Mouse (Mus musculus) kidney, adult 8-10 months (tissue): ENCODE results near the gene Adamtsl1.

Experiments used
- DNase-seq, 2 experiments: peaks; one replicate each; pipeline ENCODE4 v3.0.0; 2022

The Adamtsl1 gene

DNA sequence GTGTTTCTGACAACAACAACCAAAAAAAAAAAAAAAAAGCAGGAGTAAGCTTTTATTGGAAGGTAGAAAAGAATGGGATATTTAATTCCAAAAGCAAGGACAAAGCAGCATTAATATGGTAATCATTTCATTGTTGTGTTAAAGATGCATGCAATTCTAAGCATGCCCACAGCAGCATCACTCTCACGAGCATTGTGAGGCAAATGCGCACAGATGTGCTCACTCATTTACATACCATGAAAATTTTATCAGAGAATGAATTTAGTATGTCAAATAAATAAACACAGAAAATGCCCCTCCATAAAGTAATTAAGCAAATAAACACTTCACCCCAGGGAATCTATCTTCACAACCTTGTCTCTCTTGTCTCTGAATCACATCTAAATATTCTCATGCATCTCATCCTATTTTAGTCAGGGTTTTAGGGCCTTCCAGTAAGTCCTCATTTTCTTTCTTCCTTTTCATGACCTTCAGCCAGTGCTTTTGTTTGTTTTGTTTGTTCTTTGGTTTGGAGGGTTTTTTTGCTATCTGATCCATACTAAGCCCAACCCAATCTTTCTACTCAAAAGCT lies 728.0 kb downstream of the Adamtsl1 start:
- DNase-seq: no peak

DNA sequence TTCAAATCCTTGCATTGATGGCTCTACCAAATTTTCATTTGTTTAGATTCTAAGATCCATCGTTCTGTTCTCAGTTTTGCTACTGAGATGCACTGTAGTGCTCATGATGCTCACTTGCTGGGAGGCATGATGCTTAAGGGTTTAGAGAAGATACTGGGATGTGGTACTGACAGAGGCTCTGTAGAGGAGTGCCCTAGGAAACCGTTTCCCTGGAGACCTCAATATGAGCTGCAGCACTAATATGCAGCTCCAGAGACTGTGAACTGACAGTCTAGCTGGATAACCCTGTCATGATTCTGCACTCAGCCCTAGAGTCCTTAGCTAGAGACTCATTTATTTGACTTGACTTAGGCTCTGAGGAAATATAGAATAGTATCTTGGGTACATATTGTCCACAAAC lies 756.1 kb downstream of the Adamtsl1 start:
- no peak for DNase-seq

DNA sequence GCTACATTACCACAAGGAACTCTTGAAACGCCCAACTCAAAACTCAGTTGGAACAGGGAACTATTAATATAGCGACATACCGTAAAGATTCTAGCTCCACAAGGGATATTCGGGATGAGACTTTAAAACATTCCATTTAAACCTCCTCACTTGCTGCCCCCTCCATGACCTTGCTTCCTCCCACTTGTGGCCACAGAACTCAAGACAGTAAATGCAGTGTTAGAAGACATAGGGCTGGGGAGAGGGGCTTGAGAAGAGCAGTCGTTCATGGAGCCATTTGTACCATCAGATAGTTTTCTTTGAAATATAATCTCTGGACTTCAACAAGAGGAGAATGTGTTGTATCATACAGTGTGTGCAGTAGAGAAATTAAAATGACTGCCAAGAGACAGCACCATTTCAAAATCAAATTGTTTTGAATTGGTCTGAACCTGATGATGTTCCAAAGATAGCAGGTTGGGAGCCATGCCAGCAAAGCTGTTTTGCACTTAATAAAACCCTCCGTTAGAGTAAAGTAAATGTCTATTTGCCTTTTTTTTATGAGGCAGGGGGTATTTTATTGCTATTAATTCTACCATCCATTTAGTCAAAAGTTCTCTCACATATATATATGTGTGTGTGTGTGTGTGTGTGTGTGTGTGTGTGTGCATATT lies 759.9 kb downstream of the Adamtsl1 start:
- DNase-seq: no peak

DNA sequence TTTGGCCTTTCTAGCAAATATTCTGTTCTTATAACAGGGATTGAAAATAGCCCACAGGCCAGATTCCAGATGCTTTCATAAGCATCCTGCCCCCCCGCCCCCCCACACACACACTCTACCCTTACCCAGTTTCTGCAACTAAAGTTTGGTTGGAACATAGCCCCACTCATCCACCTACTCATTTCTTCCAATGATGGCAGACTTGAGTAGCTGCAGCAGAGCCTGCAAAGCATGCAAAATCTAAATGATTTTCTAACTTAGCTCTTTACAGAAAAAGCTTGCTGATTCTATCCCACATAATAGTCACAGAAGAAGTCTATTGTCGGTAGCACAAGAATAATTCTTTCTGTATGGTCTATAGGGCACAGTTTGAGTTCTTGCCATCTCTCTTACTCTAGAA lies 760.7 kb downstream of the Adamtsl1 start:
- DNase-seq: no peak

DNA sequence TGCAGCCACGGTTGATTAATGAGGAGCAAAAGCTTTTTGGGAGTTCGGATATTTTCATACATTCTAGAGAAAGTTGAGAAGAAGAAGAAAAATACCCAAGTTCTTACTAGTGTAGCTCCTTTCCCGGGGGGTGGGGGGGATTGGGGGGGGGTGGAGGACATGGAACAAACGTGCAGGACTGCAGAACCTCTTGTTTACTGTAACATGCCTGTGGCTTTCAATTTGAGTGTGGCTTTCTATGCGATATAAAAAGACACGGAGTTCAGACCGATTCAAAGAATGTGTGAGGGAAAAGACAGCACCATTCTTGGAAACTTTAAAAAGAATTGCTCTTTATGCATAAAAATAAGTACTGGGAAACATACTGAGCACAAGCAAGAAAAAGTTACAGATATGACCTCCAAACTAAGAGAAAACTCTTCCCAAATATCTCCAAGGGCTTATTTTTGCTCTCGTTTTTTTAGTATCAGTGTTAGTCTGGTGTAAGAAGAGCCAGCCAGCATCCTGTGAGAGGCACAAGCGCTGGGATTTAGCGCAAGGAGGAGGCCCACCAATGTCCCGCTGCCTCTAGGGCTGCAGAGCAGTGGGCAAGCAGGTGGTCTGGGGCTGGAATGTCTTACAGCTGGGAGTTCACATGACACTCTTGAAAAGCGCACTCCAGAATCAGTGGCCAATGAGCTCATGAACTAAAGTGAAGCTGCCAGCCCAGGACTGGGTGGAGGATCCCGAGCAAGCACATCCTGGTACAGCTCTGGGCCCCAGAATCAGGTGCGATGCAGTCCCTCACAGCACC lies 762.2 kb downstream of the Adamtsl1 start:
- DNase-seq: no peak

- DNase-seq: no peak
Measured at GRCm38 (mm10) chr4:86278546-86278945, 764.6 kb downstream of the Adamtsl1 start.

DNA sequence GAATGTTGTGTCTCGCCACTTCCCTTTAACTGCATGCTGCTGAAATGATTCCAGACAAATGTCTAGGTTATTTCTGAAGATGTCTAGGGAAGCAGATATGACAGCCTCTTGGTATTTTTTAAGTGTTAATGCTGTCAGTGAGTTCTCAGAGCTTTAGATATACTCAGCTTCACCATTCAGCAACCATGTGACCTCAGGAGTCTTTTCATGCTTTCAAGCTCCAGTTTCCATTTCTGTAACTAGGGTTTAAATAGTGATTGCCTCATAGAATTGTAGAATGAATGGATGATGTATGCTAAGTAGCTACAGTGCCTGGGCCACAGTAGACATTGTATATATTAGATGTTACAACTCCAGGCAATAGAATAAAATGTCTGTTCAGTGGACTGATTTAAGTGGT lies 772.6 kb downstream of the Adamtsl1 start:
- no peak for DNase-seq

GRCm38 (mm10) chr4:86288264-86288663 lies 774.3 kb downstream of the Adamtsl1 start:
- DNase-seq: no peak

- DNase-seq: no peak
Measured at GRCm38 (mm10) chr4:86289511-86290273, 775.7 kb downstream of the Adamtsl1 start.

- no peak for DNase-seq
Measured at GRCm38 (mm10) chr4:86294828-86295251, 780.9 kb downstream of the Adamtsl1 start.

- no peak for DNase-seq
Measured at GRCm38 (mm10) chr4:86301469-86301868, 787.5 kb downstream of the Adamtsl1 start.

DNA sequence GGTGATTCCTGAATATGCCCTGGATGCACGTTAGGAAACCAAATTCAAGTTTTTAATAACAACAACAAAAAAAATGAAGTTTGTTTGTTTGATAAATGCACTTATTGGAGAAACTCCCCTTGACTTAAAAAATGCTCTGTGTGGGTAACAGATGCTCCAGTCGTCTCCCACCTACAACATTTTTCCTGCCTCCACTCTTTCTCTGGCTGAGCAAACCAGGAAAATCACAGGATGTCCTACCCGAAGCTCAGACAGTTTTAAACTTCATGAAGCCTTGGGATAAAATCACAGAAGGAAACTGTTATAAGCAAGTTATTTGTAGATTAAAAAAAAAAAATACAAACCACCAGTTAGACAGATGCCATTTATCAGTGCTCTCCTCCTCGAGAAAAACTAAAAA lies 788.1 kb downstream of the Adamtsl1 start:
- no peak for DNase-seq

- no peak for DNase-seq
Measured at GRCm38 (mm10) chr4:86306753-86307152, 792.8 kb downstream of the Adamtsl1 start.

- DNase-seq: no peak
Measured at GRCm38 (mm10) chr4:86309178-86309577, 795.2 kb downstream of the Adamtsl1 start.

GRCm38 (mm10) chr4:86310806-86311730 lies 797.1 kb downstream of the Adamtsl1 start:
- peak; percentile 6 to 30 for DNase-seq

DNA sequence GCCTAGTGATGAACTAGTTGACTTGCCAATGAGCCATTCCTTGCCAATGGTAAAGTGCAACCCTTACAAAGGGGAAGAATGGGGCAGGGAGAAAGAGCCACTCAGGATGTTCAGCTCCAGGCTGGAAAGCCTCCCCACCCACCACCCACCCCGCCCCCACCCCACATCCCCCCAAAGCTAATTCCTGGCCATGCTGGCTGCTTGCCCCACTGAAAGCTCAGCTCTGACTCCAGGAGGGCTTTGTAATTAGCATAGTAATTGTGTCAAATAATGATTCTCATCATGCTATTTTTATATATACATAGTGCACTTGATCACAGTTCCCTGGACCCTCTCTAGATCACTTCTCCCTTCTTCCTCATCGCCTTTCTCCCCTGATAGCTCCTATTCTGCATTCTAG lies 798.4 kb downstream of the Adamtsl1 start:
- no peak for DNase-seq

- DNase-seq: no peak
Measured at GRCm38 (mm10) chr4:86314442-86314841, 800.5 kb downstream of the Adamtsl1 start.

DNA sequence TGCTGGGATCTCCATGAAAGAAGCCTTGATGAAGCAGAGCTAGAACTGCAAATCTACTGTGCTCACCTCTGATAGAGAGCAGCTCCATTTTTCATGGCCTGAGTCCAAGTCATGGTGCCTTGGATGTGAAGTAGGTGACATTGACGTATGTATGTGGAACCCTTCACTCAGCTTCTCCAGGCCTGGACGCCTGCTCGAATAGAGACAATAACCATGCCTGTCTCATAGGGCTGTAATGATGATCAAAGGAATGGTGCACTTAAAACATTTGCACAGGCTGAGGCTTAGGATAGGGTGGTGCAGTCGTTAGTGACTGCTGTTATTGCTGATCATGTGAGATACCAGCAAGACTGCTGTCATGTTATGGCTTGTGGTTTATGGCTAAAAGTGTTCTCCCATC lies 801.1 kb downstream of the Adamtsl1 start:
- DNase-seq: no peak

DNA sequence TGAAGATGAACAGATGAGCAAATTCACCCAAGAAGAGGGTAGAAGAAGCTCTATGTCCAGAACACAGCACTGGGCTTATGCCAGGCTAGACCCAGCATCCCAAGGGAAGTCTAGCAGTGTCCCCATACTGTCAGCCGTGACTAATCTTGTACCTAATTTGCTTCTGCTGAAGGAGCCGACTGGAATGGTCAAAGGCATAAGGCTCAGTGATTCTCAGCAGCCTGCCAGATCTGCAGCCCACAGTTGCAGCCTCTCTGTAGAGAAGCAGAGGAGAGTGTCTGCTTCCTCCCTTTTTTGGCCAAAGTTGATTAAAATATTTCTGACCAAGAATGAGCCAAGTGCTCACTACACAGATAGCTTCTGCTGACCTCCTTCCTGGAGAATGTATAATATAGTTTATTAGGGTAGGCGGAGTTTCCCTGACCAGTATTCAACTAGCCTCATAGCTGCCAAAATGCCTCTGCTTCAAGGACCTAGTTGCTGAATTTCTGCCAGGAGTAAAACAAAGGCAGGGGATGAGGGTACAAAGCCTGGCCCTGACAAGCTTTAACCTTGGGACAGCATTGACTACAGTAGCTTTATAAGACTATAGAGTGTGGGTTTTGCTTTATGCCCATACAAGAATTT lies 804.1 kb downstream of the Adamtsl1 start:
- DNase-seq: peak in 1 of 2 experiments; percentile 11

DNA sequence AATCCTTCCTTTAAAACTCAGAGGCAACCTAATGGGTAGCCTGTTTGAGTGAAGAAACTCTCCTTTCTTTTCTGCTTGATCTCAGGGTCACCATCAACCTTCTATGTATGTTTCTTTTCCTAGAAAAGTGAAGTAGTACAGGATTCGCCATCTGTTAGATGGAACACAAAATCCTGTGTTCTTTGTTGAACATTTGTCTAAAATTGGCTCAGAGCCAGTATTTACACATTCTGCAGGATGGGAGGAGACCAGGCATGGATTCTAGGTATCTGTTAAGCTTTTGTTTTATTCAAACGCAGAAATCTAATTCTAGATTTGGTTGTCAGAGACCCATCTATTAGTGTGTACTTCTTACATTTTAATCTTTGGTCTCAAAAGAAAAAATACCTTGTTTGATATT lies 811.4 kb downstream of the Adamtsl1 start:
- DNase-seq: no peak

- DNase-seq: no peak
Measured at GRCm38 (mm10) chr4:86326003-86326402, 812.0 kb downstream of the Adamtsl1 start.

- no peak for DNase-seq
Measured at GRCm38 (mm10) chr4:86326638-86327037, 812.7 kb downstream of the Adamtsl1 start.
